Mouse (Mus musculus): ENCODE measurements around the gene Pip4k2a. TPM values are rescaled to one million over a fixed set of nuclear protein-coding genes. Genes with fewer than 3 reads are reported as not detected.

The Pip4k2a gene
- total RNA-seq, 2 experiments from 2014 or later: 22.4 to 25.2 TPM

DNA sequence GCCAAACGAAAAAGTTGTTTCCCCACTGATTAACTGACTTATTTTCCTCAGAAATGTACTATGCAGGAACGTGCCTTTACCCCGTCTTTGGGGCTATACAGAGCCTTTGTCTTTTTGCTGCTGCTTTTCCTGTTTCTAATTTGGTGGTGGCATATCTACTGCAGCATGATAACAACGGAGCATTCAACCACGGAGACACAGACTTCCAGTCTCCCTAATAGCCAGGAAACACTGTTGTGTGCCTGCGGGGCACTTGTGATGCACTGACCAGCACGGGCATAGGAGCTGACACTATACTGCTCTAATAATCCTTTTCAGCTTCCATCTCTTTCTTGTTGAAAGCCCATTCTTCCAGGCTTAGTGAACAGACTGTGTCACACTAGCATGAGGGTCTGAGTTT lies 41.0 kb downstream of the Pip4k2a start:
- no peak for DNase-seq (ENCODE audit: low spot score in 2 of 2)

DNA sequence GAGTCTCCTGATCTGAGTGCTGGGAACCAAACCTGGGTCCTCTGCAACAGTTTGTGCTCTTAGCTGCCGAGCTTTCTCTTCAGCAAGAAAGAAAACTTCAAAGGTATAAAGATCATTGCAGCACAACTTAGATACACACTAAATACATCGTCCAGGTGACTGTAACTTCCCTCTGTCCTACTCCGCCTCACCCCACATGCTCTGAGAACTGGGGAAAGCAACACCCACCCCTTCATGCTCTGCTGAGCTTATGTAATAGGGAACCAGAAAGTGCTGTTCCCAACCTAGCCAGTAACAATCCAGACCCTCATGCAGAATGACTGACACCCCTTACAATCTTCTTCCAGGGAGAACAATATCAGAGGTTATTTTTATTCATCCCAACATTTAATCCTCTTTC lies 41.5 kb downstream of the Pip4k2a start:
- no peak for DNase-seq (ENCODE audit: low spot score in 2 of 2)

DNA sequence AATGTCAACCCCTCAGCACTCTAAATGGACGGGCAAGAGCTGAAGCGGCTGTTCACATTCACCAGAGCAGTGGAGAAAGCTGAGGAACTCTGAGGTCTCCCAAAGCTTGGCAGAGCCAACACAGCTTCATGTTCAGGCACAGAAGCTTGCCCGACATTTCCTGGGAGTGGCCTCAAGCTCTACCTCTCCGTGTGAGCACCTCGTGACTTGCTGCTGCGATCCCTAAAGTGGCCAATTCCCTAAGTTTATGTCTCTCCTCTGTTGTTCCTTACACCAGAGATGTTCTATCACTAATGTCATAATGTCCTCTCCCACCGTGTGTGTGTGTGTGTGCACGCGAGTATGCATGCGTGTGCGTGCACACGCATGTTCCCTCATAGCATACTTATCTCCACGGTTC lies 42.3 kb downstream of the Pip4k2a start:
- DNase-seq (ENCODE audit: low spot score in 2 of 2): no peak

DNA sequence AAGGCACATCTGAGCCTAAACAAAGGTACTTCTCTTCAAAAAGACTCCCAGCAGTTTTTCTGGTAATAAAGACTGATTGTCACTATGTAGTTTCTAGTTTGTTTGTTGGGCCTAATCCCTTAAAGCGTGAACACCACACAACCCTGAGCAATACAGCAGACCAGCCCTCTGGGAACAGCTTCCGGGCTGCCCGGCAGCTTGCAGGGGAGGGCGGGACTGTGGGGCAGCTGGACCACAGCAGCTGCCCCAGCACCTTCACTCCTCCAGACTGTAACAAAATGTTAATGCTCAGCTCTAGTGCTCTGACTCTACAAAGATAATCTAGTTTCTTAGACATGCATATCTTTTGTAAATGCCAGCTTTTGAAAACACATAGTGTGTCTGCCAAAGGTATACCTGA lies 42.9 kb downstream of the Pip4k2a start:
- no peak for DNase-seq (ENCODE audit: low spot score in 2 of 2)

DNA sequence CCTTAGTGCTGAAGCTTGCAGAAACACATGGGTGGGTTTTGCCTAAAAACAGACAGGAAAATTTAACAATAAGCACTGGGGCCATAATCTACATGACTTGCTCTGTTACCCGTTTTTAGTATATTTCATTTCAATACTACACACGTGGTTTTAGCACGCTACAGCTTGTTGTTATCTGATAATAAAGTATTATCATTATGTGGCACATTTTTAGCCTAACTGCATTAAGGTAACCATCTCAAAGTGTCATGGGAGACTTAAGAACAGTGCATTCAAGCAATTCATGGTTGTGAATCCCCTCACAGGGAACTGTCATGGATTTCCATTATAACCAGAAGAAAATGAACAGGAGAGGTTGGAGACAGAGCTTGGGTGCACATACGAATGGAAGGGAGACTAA lies 43.5 kb downstream of the Pip4k2a start:
- no peak for DNase-seq (ENCODE audit: low spot score in 2 of 2)

DNA sequence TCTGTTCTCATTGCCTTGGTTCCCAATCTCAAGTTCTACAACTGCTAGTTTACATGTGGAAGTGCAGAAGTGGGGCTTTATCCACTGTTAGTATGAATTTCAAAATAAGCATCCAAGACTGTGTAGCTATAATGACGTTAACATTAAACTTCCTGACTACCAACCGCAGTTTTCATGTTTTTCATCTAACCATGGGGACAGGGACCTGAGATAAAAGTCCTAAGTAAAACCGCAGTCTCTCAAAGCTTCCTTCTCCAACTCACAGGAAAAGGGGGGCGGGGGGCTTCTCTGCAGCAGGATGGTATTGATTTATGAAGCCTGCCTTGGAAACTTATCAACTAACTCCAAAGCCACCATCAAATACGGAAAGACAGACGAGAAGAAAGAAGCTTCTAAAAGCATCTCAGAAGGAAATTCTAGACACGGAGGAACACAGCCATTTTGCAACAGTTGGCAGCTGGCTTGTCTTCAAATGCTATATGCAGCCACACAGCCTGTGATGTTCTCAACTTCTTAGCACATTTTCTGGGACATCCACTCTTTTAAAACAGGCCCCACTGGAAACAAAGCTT lies 45.7 kb downstream of the Pip4k2a start:
- no peak for DNase-seq (ENCODE audit: low spot score in 2 of 2)

DNA sequence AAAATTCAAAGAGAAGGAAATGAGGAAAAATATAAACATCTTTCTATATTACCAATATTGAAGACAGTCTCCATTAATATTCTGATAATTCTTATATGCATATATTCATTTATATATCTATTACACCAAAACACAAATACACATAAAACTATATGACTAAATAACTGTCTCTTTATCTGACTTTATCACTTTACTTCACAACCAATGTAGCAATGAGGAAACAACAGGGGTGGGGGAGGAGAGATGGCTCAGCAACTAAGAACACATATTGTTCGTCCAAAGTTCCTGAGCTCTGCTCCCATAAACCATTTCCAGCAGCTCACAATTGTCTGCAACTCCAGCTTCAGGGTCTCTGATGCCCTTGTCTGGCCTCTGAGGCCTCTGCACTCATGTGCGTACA lies 47.2 kb downstream of the Pip4k2a start:
- DNase-seq (ENCODE audit: low spot score in 2 of 2): no peak

DNA sequence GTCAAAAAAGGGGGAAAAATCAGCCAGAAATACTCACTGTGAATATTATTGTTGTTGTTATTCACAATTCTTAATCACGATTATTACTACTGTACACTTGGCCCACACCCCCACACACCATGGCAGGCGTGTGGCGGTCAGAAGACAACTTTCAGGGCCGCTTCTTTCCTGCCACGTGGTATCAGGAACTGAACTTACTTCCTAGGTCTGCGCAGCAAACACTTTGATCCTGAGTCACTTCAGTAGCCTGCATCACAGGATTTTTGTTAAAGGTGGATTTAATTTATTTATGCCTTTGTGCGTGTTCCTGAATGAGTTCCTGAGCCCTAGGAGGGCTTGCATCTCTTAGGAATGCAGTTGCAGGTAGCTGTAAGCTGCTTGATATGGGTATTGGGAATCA lies 49.2 kb downstream of the Pip4k2a start:
- no peak for DNase-seq (ENCODE audit: low spot score in 2 of 2)

DNA sequence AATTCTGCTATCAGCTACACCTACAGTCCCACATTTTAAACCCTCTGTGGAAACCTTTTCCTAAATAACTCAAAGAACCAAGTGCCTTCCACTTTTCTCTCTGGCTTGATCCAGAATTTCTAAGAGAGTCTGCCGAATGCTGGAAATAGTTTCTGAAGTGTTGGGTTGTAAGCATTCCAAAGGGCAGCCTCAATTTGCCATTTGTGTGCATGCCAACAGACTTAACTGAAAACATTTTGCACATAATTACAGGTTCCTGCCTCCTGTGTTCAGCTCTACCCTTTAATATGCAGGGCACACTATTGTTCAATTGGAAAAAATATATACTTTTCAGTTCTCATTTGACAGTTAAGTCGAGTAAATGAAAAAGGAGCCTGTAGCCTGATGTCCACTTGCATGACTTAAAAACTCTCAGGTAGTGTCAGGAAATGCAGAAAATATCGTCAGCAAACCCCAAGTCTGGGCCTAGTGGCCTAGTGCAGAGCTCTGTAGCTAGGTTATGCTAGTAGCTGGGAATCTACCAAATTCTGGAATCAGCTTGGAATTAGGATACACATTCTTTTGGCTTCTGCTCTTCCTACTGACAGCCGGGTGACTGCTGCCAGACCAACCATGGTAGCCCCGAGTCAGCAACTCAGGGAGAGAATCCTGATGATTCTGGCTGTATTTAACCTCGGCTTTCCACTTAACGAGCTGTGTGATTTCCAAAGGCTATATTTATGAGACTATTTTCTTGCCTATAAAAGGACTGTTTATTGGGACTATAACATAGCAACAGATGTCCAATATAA lies 50.1 kb downstream of the Pip4k2a start:
- no peak for DNase-seq (ENCODE audit: low spot score in 2 of 2)

DNA sequence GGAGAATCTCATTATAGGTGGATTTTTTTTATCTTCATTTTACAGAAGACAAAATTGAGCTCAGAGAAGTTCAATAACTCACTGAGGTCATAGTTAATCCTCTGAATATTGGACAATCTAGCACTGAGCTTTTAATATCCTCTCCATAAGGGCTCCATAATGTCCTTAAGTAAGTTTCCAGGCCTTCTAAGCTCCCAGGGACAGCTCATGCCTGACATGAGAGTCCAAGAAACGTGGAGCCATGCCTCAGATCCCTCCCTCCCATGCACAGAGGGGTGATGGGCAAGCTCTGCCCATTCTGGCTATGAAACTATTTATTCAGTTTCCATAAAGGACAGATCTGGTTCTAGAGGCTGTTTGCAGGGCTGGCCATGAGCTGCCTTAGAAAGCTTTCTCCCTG lies 52.5 kb downstream of the Pip4k2a start:
- DNase-seq (ENCODE audit: low spot score in 2 of 2): no peak

DNA sequence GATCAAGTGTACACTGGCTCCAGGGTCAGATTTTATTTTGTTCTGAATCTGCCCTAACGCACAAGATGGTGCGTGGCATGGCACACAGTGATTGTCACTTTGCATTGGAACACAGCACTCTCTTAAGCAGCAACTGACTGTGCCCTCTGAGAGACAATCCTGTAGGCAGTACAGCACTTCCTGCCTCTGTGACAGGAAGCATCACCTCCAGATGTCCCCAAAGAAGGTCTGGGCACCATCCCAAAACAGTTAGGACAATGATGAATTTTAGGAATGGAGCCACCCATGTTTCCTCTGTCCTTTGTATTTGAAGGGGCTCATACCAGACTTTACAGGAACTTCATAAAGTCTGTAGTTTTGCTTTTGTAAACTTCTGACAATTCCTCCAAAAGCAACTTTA lies 54.0 kb downstream of the Pip4k2a start:
- no peak for DNase-seq (ENCODE audit: low spot score in 2 of 2)

DNA sequence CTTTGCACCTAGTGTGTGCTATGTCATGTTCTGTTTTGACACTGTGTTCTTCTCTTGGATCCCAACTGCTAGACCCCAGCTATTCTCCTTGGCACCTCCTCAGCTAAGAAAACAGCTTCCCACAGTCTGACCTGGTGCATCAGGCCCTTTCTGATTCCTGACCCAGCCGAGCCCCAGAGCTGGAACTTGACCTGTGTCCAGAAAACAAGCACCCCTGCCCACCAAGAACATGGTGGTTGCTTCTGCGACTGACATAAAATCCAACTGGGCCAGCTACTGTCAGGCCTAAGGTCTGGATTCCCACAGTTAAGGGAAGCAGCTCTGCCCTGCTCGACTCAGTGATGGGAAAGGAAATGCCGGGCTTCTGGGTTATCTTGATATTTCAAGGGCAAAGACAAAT lies 54.6 kb downstream of the Pip4k2a start:
- DNase-seq (ENCODE audit: low spot score in 2 of 2): no peak

DNA sequence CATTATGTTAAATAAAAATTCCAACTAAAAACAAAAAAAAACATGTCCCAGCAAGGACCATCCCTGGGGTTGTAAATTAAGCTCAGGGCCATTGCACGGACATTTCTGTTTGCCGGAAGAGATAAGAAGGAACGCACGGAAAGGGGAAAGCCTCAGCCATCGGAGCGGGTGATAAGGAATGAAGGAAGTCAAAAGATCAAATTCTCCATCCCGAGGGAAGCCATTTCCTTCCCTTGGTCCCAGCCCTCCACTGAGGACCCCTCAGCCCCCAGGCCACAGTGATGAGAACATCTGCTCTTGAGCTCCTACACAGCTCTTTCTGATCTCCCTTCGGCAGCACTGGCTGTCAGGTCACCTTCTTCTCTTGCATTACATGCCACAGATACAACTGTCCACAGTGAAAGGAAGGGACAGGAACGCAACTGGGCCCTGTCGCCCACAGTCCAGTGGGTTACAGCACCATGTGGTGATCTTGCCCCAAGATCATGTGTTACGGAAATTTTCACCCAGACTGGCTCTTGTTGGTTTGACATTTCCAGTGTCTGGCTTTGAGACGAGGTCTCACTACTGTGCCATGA lies 57.1 kb downstream of the Pip4k2a start:
- no peak for DNase-seq (ENCODE audit: low spot score in 2 of 2)

DNA sequence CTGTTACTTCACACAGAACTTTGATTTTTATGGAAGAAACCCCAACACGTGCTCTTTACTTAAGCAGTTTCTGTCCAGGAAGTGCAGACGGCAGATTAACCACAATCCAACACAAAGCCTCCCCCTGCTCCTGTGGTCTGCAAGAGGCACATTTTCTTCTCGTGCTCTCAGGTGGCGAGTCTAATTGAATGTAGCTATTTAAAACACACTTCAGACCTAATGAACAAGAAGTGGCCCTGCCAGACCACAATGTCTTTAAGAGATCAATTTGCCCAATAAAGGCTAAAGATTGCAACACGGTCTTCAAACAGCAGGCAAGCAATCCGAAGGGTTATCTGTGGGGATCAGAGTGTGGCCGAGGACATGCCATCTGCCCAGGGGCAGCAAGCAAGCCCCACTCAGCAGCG lies 59.0 kb downstream of the Pip4k2a start:
- DNase-seq (ENCODE audit: low spot score in 2 of 2): no peak

DNA sequence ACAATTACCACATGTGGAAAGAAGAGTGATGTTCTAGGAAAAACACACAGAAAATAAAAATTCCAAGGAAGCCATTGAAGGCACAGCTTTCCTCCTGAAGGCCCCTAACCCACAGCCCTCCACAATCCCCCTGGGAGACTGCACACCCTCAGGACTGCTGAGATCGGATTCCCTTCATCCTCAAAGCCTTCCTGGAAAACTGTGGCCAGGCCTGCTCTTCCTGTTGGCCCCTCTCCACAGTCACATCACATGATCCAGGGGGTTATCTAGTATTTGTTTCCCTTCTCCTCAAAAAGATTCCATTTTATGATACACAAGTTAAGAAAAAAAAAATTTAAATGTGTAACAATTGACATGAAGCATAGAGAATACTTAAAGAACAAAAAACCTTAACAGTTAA lies 59.7 kb downstream of the Pip4k2a start:
- no peak for DNase-seq (ENCODE audit: low spot score in 2 of 2)

DNA sequence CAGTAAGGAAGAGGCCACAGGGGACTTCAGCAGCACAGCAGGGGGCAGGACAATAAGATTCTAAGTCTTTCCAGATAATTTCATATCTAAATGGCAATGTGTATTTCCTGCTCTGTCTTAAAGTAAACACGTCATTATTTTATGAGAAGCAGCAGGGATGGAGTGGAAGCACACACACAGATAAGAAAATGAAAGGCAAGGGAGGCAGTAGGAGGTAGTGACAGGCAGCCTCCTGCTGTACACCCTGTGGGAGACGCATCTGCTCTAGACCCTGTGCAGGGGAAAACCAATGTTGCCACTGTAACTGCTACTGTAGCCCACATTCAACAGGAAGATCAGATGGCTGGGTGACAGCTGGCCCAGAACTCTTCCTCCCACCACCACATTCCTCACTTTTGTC lies 60.3 kb downstream of the Pip4k2a start:
- DNase-seq (ENCODE audit: low spot score in 2 of 2): no peak

DNA sequence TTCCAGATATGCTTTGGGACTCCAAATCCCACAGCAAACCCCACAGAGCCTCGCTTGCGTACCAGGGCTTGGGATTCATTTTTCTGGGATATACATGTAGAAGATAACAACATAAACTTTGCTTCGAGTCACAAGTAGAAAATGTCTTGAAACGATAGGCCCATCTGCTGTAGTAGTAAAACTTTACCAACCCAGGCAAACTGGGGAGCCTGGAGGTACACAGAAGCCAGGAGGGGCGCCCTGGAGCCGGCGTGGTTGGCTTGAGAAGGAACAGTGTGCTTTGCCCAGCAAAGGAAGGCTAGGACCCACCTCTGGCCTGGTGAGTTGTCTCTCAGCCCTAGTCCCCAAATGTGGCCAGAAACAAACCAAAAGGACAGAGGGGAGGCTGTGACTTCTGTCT lies 61.5 kb downstream of the Pip4k2a start:
- DNase-seq (ENCODE audit: low spot score in 2 of 2): no peak

DNA sequence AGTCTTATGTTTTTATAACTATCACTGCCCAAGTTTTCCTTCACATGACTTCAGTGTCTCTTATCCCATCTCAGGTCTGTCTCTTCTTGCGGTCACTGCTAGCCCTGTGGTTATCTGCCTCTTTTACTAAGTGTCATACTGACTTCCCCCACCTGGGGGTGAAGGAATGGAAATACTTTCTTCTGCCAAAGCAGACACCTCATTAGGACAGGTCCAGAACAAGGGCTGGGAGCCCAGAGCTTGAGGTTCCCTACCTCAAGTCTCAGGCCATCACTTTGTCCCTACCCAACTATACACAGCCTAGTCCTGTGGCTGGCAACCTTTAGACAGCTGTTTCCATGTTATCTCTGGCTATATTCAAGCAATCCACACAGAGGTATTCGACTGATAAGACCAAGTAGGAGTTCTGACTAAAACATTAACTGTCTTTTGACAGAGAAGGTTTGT lies 62.3 kb downstream of the Pip4k2a start:
- DNase-seq (ENCODE audit: low spot score in 2 of 2): no peak

DNA sequence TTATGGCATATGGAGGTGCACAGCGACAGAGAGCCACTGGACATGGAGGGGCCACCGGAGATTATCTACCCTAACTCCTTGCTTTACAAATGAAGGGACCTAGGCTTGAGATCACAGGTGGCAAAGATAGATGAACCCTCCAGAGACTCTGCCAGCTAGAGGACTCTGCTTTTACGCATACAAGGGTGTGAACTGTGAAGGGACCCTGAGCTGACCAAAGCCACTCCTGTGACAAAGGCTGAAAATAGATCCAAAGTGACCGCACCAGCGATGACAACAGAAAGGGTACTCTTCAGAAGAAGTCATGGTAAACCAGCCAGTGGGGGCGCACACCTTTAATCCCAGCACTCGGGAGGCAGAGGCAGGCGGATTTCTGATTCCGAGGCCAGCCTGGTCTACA lies 63.8 kb downstream of the Pip4k2a start:
- DNase-seq (ENCODE audit: low spot score in 2 of 2): no peak

DNA sequence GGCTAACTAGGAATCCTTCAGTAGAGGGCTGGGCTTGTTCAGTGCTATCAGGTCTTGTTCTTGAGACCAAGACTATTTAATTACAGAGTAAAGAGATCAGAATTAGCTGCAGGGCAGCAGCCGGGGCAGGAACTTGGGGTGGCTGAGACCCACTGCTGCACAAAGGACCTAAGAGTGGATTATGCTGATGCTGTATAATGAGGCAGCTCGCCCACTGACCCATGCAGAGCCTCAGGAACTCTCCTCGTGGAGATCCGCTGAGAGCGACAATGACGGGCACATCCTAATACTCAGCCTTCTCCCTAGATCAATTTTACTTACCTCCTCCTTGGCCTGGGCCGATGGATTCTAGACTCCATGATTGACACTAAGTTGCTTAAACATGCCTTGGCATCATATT lies 64.5 kb downstream of the Pip4k2a start:
- no peak for DNase-seq (ENCODE audit: low spot score in 2 of 2)

DNA sequence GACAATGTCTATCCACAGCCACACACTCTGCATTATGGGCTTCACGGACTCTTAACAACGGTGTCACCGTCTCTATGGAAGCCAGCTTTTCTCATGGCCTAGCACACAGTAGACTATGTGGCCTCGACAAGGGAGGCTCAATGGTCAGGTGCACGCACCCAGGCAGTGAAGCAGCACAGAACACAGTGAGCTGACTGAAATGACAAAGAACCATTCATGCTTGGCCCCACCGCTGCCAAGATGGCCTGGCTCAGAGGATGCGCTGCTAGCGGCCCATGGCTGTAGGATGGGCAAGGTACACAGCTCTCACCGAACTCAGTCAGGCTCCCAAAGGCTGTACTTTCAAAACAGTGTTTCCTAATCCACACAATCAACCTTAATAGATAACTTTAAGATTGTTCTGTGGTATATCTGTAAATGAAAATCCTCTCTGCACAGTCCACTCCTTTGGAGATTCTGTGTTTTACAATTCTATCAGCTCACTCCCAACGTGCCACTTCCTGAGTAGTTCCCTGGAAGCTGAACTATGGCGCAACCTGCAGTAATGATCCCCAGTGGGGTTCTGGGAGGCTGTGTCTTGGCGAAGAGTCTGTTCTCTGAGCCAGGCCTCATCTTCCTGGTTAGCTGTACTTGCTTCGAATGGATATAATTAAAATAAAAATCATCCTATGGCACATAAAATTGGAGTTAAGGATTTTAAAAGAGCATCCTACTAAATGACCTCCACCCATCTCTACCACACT lies 67.4 kb downstream of the Pip4k2a start:
- no peak for DNase-seq (ENCODE audit: low spot score in 2 of 2)

DNA sequence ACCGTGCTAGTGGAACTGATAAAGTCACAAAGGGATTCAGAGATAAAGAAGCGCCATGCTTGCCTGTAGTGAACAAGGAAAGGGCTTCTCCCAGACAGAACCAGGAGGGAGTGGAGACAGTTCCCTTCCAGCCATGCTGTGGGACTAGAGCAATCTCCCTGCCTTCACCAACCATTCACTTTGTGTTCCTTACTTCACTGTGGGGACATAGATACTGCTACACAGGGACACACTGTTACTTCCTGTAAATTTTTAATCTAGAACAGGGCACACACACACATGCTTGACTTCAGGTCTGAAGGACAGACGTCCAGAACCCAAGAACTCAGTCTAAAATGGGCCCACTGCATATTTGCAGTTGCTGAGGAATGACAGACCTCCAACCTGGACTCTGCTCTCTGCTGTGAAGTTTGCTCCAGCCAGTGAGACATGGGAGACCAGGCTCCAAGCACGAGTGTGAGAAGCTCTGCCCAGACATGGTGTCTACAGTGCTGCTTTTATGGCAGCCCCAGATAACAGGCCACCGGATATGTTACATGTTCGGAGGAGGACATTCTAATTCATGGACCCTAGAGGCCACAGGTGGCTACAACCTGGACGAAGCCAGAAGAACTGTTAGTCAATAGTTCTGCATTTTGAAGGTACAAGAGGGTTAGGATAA lies 69.2 kb downstream of the Pip4k2a start:
- DNase-seq (ENCODE audit: low spot score in 2 of 2): no peak

All from gastrocnemius, postnatal 4 days (tissue).